Mouse (Mus musculus): ENCODE results near the gene Cog4.

GRCm38 (mm10) chr8:110901839-110902578 is 55.6 kb downstream of the Cog4 start, which contains the start of gene Fuk:
- TF ChIP-seq CTCF (IDR thresholded peaks at IDR 0.05; ENCODE audit: borderline replicate concordance, extremely low read depth, insufficient read depth, insufficient read length) (no peak), POLR2A (IDR thresholded peaks at IDR 0.05; ENCODE audit: borderline replicate concordance, extremely low read depth, insufficient read depth, insufficient read length, poor library complexity, severe bottlenecking) (peak; percentile 47; the same call in 1 of the 2 replicates)

Measured in brain, embryonic 14.5 days (tissue).